ENCODE assay signal across 7 mouse cellular contexts in the genomic region with DNA sequence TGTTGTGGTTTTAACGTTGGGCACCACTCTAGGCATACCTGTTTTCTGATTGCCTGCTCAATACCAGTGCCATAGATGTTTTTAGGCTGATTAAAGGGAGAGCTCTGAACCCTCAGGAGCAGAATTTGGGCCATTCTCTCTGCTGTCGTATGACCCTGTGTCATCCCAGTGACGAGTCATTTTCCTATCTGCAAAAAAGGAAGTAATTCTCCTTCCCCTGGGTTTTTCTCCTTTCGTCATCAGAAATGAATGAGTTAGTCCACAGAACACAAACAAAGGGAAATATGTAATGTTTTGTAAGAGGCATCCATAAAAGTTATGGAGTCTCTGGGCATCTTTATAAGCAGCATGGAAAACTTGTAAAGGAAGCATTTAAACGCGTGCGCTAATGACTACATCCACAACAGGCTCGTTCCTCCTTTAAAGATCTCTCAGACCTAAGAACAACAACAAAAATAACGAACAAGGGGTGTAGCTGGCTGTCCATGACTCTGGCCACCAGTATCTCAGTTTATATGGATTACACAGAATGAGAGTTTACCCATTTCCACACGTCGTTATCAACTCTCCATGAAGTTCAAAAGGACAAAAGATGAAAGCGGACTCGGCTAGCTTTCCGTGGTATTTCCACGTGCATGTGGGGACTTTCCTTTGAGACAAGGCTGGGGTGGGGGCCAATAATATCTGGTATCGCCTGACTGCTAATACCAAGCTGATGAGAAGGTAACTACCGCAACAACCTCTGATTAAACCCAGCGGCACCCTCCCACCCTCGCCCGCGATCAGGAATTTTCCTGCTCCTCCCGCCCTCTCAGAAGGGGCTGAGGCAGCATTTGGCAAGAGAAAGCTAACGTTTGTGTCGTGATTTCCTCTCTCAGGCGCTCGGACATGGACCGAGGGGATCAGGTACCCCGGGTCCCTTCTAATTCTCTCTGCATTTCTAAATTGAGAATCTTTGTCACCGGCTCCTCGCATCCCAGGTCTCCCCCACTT. TPM values are rescaled to one million over a fixed set of nuclear protein-coding genes. Genes with fewer than 3 reads are reported as not detected.
DNase-seq lines count a peak whose midpoint lies in the region; ATAC-seq and TF ChIP-seq lines count a peak whose summit lies in the region.

No protein-coding gene starts in this region.

- peak overlapping the region; percentile 77 for H3K9ac ChIP-seq in kidney, embryonic 14.5 days (ENCODE audit: low read depth, low read length)
- peak overlapping the region; percentile 24 for H3K9ac ChIP-seq in stomach, embryonic 15.5 days

- no peaks in the 10 kb centered on the region for H3K27me3 ChIP-seq in kidney, embryonic 14.5 days (ENCODE audit: control insufficient read depth, insufficient read depth, low read length)
- no peaks in the 10 kb centered on the region for H3K27me3 ChIP-seq in stomach, embryonic 15.5 days (replicated peaks)

- H3K27ac ChIP-seq in kidney, embryonic 14.5 days (ENCODE audit: low read depth, low read length), result peak overlapping the region; percentile 91
- peak overlapping the region; percentile 68 for H3K27ac ChIP-seq in stomach, embryonic 15.5 days

- ATAC-seq in kidney, embryonic 14.5 days (ENCODE audit: low FRiP score, low TSS enrichment), result no peak
- ATAC-seq in stomach, embryonic 15.5 days (ENCODE audit: insufficient read depth, low FRiP score, low read depth), result no peak

- peak overlapping the region; percentile 94 for H3K4me2 ChIP-seq in kidney, embryonic 14.5 days (replicated peaks; ENCODE audit: low read depth, low read length)
- peak overlapping the region; percentile 85 for H3K4me2 ChIP-seq in stomach, embryonic 15.5 days

- no peak for TF ChIP-seq CTCF in brain, embryonic 14.5 days (IDR thresholded peaks at IDR 0.05; ENCODE audit: borderline replicate concordance, extremely low read depth, insufficient read depth, insufficient read length)

- no peaks in the 10 kb centered on the region for H3K9me3 ChIP-seq in kidney, embryonic 14.5 days (ENCODE audit: control insufficient read depth, low read length)
- H3K9me3 ChIP-seq in stomach, embryonic 15.5 days, result no peaks in the 10 kb centered on the region

- peaks cover 10% of the 10 kb centered on the region for H3K36me3 ChIP-seq in kidney, embryonic 14.5 days (ENCODE audit: control insufficient read depth, insufficient read depth, low read length)
- peaks cover 9% of the 10 kb centered on the region; the same call in 1 of the 2 replicates for H3K36me3 ChIP-seq in stomach, embryonic 15.5 days

- peak overlapping the region; percentile 97 for H3K4me3 ChIP-seq in kidney, embryonic 14.5 days (ENCODE audit: low read length)
- peak overlapping the region; percentile 92 for H3K4me3 ChIP-seq in stomach, embryonic 15.5 days (replicated peaks)

- H3K4me1 ChIP-seq in kidney, embryonic 14.5 days (ENCODE audit: control insufficient read depth, insufficient read depth, low read length), result peaks cover 20% of the 10 kb centered on the region; the same call in 1 of the 2 replicates
- H3K4me1 ChIP-seq in stomach, embryonic 15.5 days, result peaks cover 3% of the 10 kb centered on the region; the same call in 1 of the 2 replicates

- 7% methylated on average over 30 of the region's 30 CpGs for WGBS in kidney, embryonic 14.5 days
- WGBS in stomach, embryonic 15.5 days, result 6% methylated on average over 30 of the region's 30 CpGs

- TF ChIP-seq POLR2A in brain, embryonic 14.5 days (IDR thresholded peaks at IDR 0.05; ENCODE audit: borderline replicate concordance, extremely low read depth, insufficient read depth, insufficient read length, poor library complexity, severe bottlenecking), result 0 out of 2 replicates have a peak, but pooled peaks have one; percentile 12

- DNase-seq in urinary bladder, adult 18-20 months (ENCODE audit: low spot score in 2 of 2), result peak; percentile 34 to 46
- no peak for DNase-seq in urinary bladder, postnatal 10 days (ENCODE audit: low spot score)
- peak; percentile 76 for DNase-seq in brain, embryonic 14.5 days (ENCODE audit: low read depth)
- DNase-seq in heart, adult 9 months (ENCODE audit: low spot score in 2 of 2), result peak; percentile 63
- DNase-seq in lung, postnatal 14 days, result peak; percentile 43

RNA-seq across cellular contexts. Expression of gene Pim1, which starts 1.3 kb away (rescaled TPM):
- polyA plus RNA-seq in brain, embryonic 14.5 days (2012; rRNA removed), result 11.4 and 15.6 TPM in 2 replicates
- 12.6 and 15.6 TPM in 2 replicates for polyA plus RNA-seq in kidney, embryonic 14.5 days (2014; fragmentation: Nextera tagmentation; extraction: Ambion mirVana)
- polyA plus RNA-seq in stomach, embryonic 15.5 days (2015; fragmentation: Nextera tagmentation; extraction: Ambion mirVana), result 11.5 and 20.9 TPM in 2 replicates
